Mouse (Mus musculus): ENCODE measurements at regions not wholly inside any gene's neighbourhood (a gene's known extent, or its start where the extent isn't known, plus 50 kb on each side); places are given as distances from the start of the nearest gene placed in this dataset.

- TF ChIP-seq CTCF (IDR thresholded peaks at IDR 0.05; ENCODE audit: insufficient read depth, low read length) (no peak), POLR2A (IDR thresholded peaks at IDR 0.05; ENCODE audit: borderline replicate concordance, extremely low read depth, low read depth, low read length) (no peak)
These were observed 213.4 kb upstream of the Zdhhc25 start for GRCm38 (mm10) chr15:88386711-88387110.
